Mouse (Mus musculus) heart, adult 11 months (tissue): ENCODE measurements at regions not wholly inside any gene's neighbourhood (a gene's known extent, or its start where the extent isn't known, plus 50 kb on each side); places are given as distances from the start of the nearest gene placed in this dataset.

Experiments
- DNase-seq: peaks from one replicate; pipeline ENCODE4 v3.0.0; 2022

GRCm38 (mm10) chr14:88633771-88634170, 162.6 kb upstream of the Pcdh20 start:
- peak; percentile 14 for DNase-seq

GRCm38 (mm10) chr14:88595376-88595775, 124.2 kb upstream of the Pcdh20 start:
- no peak for DNase-seq

- DNase-seq: no peak
Observed at GRCm38 (mm10) chr14:88570053-88570452, 98.9 kb upstream of the Pcdh20 start.

GRCm38 (mm10) chr14:88567566-88567965, 96.4 kb upstream of the Pcdh20 start:
- no peak for DNase-seq

GRCm38 (mm10) chr14:88543601-88544000, 72.4 kb upstream of the Pcdh20 start:
- DNase-seq: no peak

- DNase-seq: no peak
Observed at GRCm38 (mm10) chr14:88542522-88542921, 71.3 kb upstream of the Pcdh20 start.
